Mouse (Mus musculus) MEL (cell line): ENCODE measurements around the gene Uqcrh. TPM values are rescaled to one million over a fixed set of nuclear protein-coding genes. Genes with fewer than 3 reads are reported as not detected.

Source experiments
- polyA plus RNA-seq, 2 experiments: library from polyadenylated mRNA; stranded (reverse) in 1 of 2; unstranded in 1 of 2; fragments of >175 nt in 1 of 2; fragments of >200 nt in 1 of 2; gene quantifications; 2 replicates each; pipeline versions ENCODE4 v1.2.1 to v1.2.4; 2012; ENCODE audit warnings: low replicate concordance in 2 of 2, low read depth in 1 of 2; ENCODE audit not compliant: insufficient read length in 2 of 2, insufficient read depth in 1 of 2, missing spikeins in 1 of 2
- total RNA-seq: library from RNA; depleted of rRNA; stranded (reverse); fragments of 300-350 nt; gene quantifications from 2 replicates; pipeline ENCODE4 v1.2.3, GENCODE M21; 2012; rRNA removed

Gene Uqcrh
- total and polyA plus RNA-seq, 3 experiments, result 392 to 529 (median 414) TPM

Other genes starting within 250 kb of the Uqcrh start
- 11.2 and 17.7 TPM in 2 replicates for gene Mob3c, start 247.0 kb downstream of the Uqcrh start, total RNA-seq
- gene Mob3c, start 247.0 kb downstream of the Uqcrh start, polyA plus RNA-seq, result 1 to 10 TPM in 1 of 2 experiments, not detected in 1; 9.5 TPM
- 24.0 and 25.8 TPM in 2 replicates for gene Mknk1, start 235.9 kb downstream of the Uqcrh start, total RNA-seq
- 10 to 100 TPM in 1 of 2 experiments, not detected in 1; 38.5 TPM for gene Mknk1, start 235.9 kb downstream of the Uqcrh start, polyA plus RNA-seq
- not detected in 2 replicates for gene Kncn, start 190.7 kb downstream of the Uqcrh start, total RNA-seq
- gene Kncn, start 190.7 kb downstream of the Uqcrh start, polyA plus RNA-seq, result not detected
- gene 6430628N08Rik, start 184.4 kb downstream of the Uqcrh start, total RNA-seq, result not detected in 2 replicates
- not detected for gene 6430628N08Rik, start 184.4 kb downstream of the Uqcrh start, polyA plus RNA-seq
- 0.16 and 0.19 TPM in 2 replicates for gene Dmbx1, start 135.1 kb downstream of the Uqcrh start, total RNA-seq
- 1 to 10 TPM in 1 of 2 experiments, not detected in 1; 2.3 TPM for gene Dmbx1, start 135.1 kb downstream of the Uqcrh start, polyA plus RNA-seq
- 7.5 and 10.8 TPM in 2 replicates for gene Faah, start 57.1 kb downstream of the Uqcrh start, total RNA-seq
- 10 to 100 TPM in 1 of 2 experiments, not detected in 1; 22.2 TPM for gene Faah, start 57.1 kb downstream of the Uqcrh start, polyA plus RNA-seq
- 13.6 and 14.9 TPM in 2 replicates for gene Nsun4, start 21.2 kb downstream of the Uqcrh start, total RNA-seq
- 10 to 100 TPM in 1 of 2 experiments, not detected in 1; 11.8 TPM for gene Nsun4, start 21.2 kb downstream of the Uqcrh start, polyA plus RNA-seq
- 52.8 and 64.4 TPM in 2 replicates for gene Lrrc41, start 198 bp upstream of the Uqcrh start, total RNA-seq
- 10 to 100 TPM in 1 of 2 experiments, not detected in 1; 73.3 TPM for gene Lrrc41, start 198 bp upstream of the Uqcrh start, polyA plus RNA-seq
- gene Rad54l, start 48.6 kb upstream of the Uqcrh start, total RNA-seq, result 25.0 and 29.4 TPM in 2 replicates
- gene Rad54l, start 48.6 kb upstream of the Uqcrh start, polyA plus RNA-seq, result 10 to 100 TPM in 1 of 2 experiments, not detected in 1; 44.0 TPM
- 29.1 and 35.3 TPM in 2 replicates for gene Pomgnt1, start 48.8 kb upstream of the Uqcrh start, total RNA-seq
- 10 to 100 TPM in 1 of 2 experiments, not detected in 1; 33.6 TPM for gene Pomgnt1, start 48.8 kb upstream of the Uqcrh start, polyA plus RNA-seq
- gene Lurap1, start 76.3 kb upstream of the Uqcrh start, total RNA-seq, result 0.85 and 1.2 TPM in 2 replicates
- gene Lurap1, start 76.3 kb upstream of the Uqcrh start, polyA plus RNA-seq, result 1 to 10 TPM in 1 of 2 experiments, not detected in 1; 1.2 TPM
- 0.08 TPM in 1 of 2 replicates, not detected in the other for gene Tspan1, start 92.5 kb upstream of the Uqcrh start, total RNA-seq
- under 1 TPM in 1 of 2 experiments, not detected in 1; 0.03 TPM for gene Tspan1, start 92.5 kb upstream of the Uqcrh start, polyA plus RNA-seq
- not detected in 2 replicates for gene 1700042G07Rik, start 98.3 kb upstream of the Uqcrh start, total RNA-seq
- gene 1700042G07Rik, start 98.3 kb upstream of the Uqcrh start, polyA plus RNA-seq, result not detected
- not detected in 2 replicates for gene Gm49337, start 98.3 kb upstream of the Uqcrh start, total RNA-seq
- gene Gm49337, start 98.3 kb upstream of the Uqcrh start, polyA plus RNA-seq, result not detected
- 1.1 and 2.5 TPM in 2 replicates for gene Pik3r3, start 146.5 kb upstream of the Uqcrh start, total RNA-seq
- 1 to 10 TPM in 1 of 2 experiments, not detected in 1; 2.1 TPM for gene Pik3r3, start 146.5 kb upstream of the Uqcrh start, polyA plus RNA-seq